Comparison of ENCODE assay signal across 20 mouse cellular contexts in the genomic region with DNA sequence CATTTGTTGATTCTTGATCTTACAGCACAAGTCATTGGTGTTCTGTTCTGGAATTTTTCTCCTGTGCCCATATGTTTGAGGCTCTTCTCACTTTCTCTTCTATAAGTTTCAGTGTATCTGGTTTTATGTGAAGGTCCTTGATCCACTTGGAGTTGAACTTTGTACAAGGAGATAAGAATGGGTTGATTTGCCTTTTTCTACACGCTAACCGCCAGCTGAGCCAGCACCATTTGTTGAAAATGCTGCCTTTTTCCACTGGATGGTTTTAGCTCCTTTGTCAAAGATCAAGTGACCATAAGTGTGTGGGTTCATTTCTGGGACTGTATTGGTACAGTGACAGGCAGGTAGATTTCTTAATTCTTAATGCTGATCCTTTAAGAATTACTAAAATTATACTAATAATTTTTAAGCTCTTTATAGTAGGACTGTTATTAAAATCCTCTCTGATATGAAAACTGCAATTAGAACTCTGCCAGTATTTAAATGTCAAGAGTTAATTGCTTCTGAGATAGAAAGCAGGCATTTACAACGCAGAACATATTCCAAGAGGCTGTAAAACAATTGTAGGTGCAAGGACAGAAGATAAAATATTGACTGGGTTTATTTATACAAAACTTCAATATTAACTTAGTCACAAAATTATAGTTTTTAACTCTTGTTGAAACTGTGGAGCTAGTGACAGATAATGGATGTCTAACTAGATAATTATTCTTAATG. TPM values are rescaled to one million over a fixed set of nuclear protein-coding genes. Genes with fewer than 3 reads are reported as not detected.
"Had no signal": no experiment of that assay in that cellular context is flagged by ENCODE, and none has a peak within 500 bp of the region (broad histone marks: within the 10 kb centered on the region; RNA-seq: fewer than 3 reads in every experiment).

No protein-coding gene starts in this region.

- H3K36me3 ChIP-seq: neural tube, embryonic 12.5 days; neural tube, embryonic 13.5 days; neural tube, embryonic 15.5 days; stomach, embryonic 15.5 days had no signal

- H3K4me2 ChIP-seq: neural tube, embryonic 12.5 days; neural tube, embryonic 13.5 days; neural tube, embryonic 15.5 days; stomach, embryonic 15.5 days had no signal

- DNase-seq: retina, postnatal 1 day; right cerebral cortex, adult 18-20 months; right cerebral cortex, postnatal 14 days; right cerebral cortex, postnatal 25 days; right cerebral cortex, postnatal 4 days; spleen, adult 18-20 months; thymus, adult 18-20 months; thymus, adult 2 months; thymus, postnatal 14 days; thymus, postnatal 25 days; thymus, postnatal 36 days; thymus, postnatal 4 days had no signal

- H3K27me3 ChIP-seq: neural tube, embryonic 12.5 days; neural tube, embryonic 13.5 days; neural tube, embryonic 15.5 days; stomach, embryonic 15.5 days had no signal

- H3K27ac ChIP-seq: neural tube, embryonic 12.5 days; neural tube, embryonic 13.5 days; neural tube, embryonic 15.5 days; stomach, embryonic 15.5 days; stomach, postnatal 0 days had no signal

- H3K9ac ChIP-seq: neural tube, embryonic 12.5 days; neural tube, embryonic 13.5 days; neural tube, embryonic 15.5 days; stomach, embryonic 15.5 days had no signal

- H3K4me1 ChIP-seq: stomach, embryonic 15.5 days had no signal

- H3K9me3 ChIP-seq: neural tube, embryonic 12.5 days; neural tube, embryonic 13.5 days; neural tube, embryonic 15.5 days; stomach, embryonic 15.5 days had no signal

- H3K4me3 ChIP-seq: neural tube, embryonic 12.5 days; neural tube, embryonic 13.5 days; neural tube, embryonic 15.5 days; stomach, embryonic 15.5 days had no signal

RNA-seq across cellular contexts. Expression of a gene that starts 44.9 kb away (rescaled TPM):
- total RNA-seq: neutrophil, adult 5-6 weeks had no signal
- polyA plus RNA-seq: neural tube, embryonic 13.5 days; spleen, adult 2 months; thymus, adult 2 months; urinary bladder, adult 2 months had no signal
